Mouse (Mus musculus): Measurements from ENCODE around the gene Hist1h2bf.

The Hist1h2bf gene

GRCm38 (mm10) chr13:23529480-23530165 is 44.4 kb downstream of the Hist1h2bf start:
- no peak for DNase-seq (ENCODE audit: low spot score in 2 of 2)

- DNase-seq (ENCODE audit: low spot score in 2 of 2) = no peak
These were observed 45.0 kb downstream of the Hist1h2bf start for GRCm38 (mm10) chr13:23529005-23529404.

GRCm38 (mm10) chr13:23526312-23526711 is 47.7 kb downstream of the Hist1h2bf start:
- DNase-seq (ENCODE audit: low spot score in 2 of 2) = peak; percentile 90 to 91

- no peak for DNase-seq (ENCODE audit: low spot score in 2 of 2)
These were observed 48.1 kb downstream of the Hist1h2bf start for GRCm38 (mm10) chr13:23525901-23526300.

- DNase-seq (ENCODE audit: low spot score in 2 of 2) = peak; percentile 55 to 66
These were observed 49.3 kb downstream of the Hist1h2bf start for GRCm38 (mm10) chr13:23524654-23525053.

- DNase-seq (ENCODE audit: low spot score in 2 of 2) = no peak
These were observed 50.0 kb downstream of the Hist1h2bf start for GRCm38 (mm10) chr13:23523976-23524375.
